Mouse (Mus musculus) hindbrain, embryonic 15.5 days (tissue): ENCODE measurements at regions not wholly inside any gene's neighbourhood (a gene's known extent, or its start where the extent isn't known, plus 50 kb on each side); places are given as distances from the start of the nearest gene placed in this dataset.

ENCODE experiments used
- ATAC-seq: fragments of 200-750 bp; cut with Nextera tagmentation; 2 replicates; pipeline ENCODE4 v1.8.0; 2017; ENCODE audit warnings: low read depth, moderate number of reproducible peaks, moderate TSS enrichment; ENCODE audit not compliant: low FRiP score
- H3K27ac ChIP-seq: fragments of 300-500 bp; sonication (generic); replicated peaks from 2 replicates; pipeline ENCODE4 v1.5.1; 2015; ENCODE audit warnings: mild to moderate bottlenecking, inconsistent platforms
- H3K27me3 ChIP-seq: fragments of 300-500 bp; sonication (generic); 2 replicates; pipeline ENCODE4 v1.6.1; 2015; ENCODE audit warnings: control low read depth, inconsistent platforms
- H3K36me3 ChIP-seq: fragments of 300-500 bp; sonication (generic); 2 replicates; pipeline ENCODE4 v1.6.1; 2015; ENCODE audit warnings: control low read depth, inconsistent platforms
- H3K4me1 ChIP-seq: fragments of 300-500 bp; sonication (generic); replicated peaks from 2 replicates; pipeline ENCODE4 v1.6.1; 2015; ENCODE audit warnings: control low read depth, inconsistent platforms
- H3K4me2 ChIP-seq: fragments of 300-500 bp; sonication (generic); 2 replicates; pipeline ENCODE4 v1.6.1; 2015; ENCODE audit warnings: moderate library complexity, mild to moderate bottlenecking, inconsistent platforms
- H3K4me3 ChIP-seq: fragments of 300-500 bp; sonication (generic); 2 replicates; pipeline ENCODE4 v1.5.1; 2015; ENCODE audit warnings: mild to moderate bottlenecking, inconsistent platforms
- H3K9ac ChIP-seq: fragments of 300-500 bp; sonication (generic); 2 replicates; pipeline ENCODE4 v1.6.1; 2015; ENCODE audit warnings: inconsistent platforms
- H3K9me3 ChIP-seq: fragments of 300-500 bp; sonication (generic); 2 replicates; pipeline ENCODE4 v1.6.1; 2016; ENCODE audit warnings: control low read depth, inconsistent platforms
- WGBS: fragments of 180-500 bp; shearing (Covaris S2); methylation state at CpG from one replicate; pipeline ENCODE4 v1.1.7; 2015; 5-methylcytosine and 5-hydroxymethylcytosine counted together

DNA sequence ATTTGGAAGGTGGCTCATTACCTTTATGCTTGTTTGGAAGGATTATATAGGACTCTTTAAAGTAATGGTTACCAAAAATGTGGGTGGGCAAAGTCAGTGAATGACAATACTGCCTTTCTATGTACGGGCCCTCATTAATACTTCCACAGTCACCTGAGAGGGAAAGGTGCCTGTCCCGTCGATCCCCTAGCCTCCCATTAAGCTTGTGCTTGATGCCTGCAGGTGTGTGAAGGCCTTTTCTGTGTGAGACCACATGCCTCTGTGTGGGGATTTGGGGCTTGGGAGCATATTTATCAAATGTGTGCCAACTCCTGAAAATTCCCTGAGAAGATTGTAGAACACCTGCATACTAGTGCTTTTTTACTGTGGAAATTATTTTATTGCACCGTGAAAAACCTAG lies 377.4 kb upstream of the Fam92a start:
- no peaks in the 10 kb centered on the region for H3K27me3 ChIP-seq
- H3K27ac ChIP-seq: no peak overlapping the region
- H3K4me1 ChIP-seq: no peaks in the 10 kb centered on the region
- H3K4me2 ChIP-seq: no peak overlapping the region
- no peaks in the 10 kb centered on the region for H3K9me3 ChIP-seq
- no peak for ATAC-seq
- H3K4me3 ChIP-seq: no peak overlapping the region
- H3K9ac ChIP-seq: no peak overlapping the region
- WGBS: 92% methylated on average over 4 of the region's 4 CpGs
- no peaks in the 10 kb centered on the region for H3K36me3 ChIP-seq

GRCm38 (mm10) chr4:12543906-12544305 lies 372.1 kb upstream of the Fam92a start:
- WGBS: 57% methylated on average over 2 of the region's 2 CpGs
- H3K4me1 ChIP-seq: peaks cover 4% of the 10 kb centered on the region
- H3K9me3 ChIP-seq: no peaks in the 10 kb centered on the region
- no peak overlapping the region for H3K4me2 ChIP-seq
- ATAC-seq: no peak
- no peaks in the 10 kb centered on the region for H3K27me3 ChIP-seq
- no peaks in the 10 kb centered on the region for H3K36me3 ChIP-seq
- H3K4me3 ChIP-seq: no peak overlapping the region
- H3K9ac ChIP-seq: no peak overlapping the region
- H3K27ac ChIP-seq: no peak overlapping the region

- 89% methylated on average over 1 of the region's 1 CpGs for WGBS
- H3K27ac ChIP-seq: no peak overlapping the region
Measured at GRCm38 (mm10) chr4:12541508-12541907, 369.7 kb upstream of the Fam92a start.

GRCm38 (mm10) chr4:12539184-12539791 lies 367.5 kb upstream of the Fam92a start:
- WGBS: 21% methylated on average over 4 of the region's 4 CpGs
- peak; percentile 74 for ATAC-seq
- H3K36me3 ChIP-seq: no peaks in the 10 kb centered on the region
- peak overlapping the region; percentile 13; the same call in 1 of the 2 replicates for H3K4me3 ChIP-seq
- peaks cover 13% of the 10 kb centered on the region for H3K4me1 ChIP-seq
- no peaks in the 10 kb centered on the region for H3K9me3 ChIP-seq
- peak overlapping the region; percentile 51 for H3K4me2 ChIP-seq
- peak overlapping the region; percentile 15; the same call in 1 of the 2 replicates for H3K9ac ChIP-seq
- H3K27ac ChIP-seq: peak overlapping the region; percentile 82
- H3K27me3 ChIP-seq: no peaks in the 10 kb centered on the region

More at GRCm38 (mm10) chr4:12541508-12541907, 369.7 kb upstream of the Fam92a start:
- H3K4me2 ChIP-seq: no peak overlapping the region
- H3K4me3 ChIP-seq: no peak overlapping the region
- H3K9ac ChIP-seq: no peak overlapping the region
- ATAC-seq: no peak
- H3K9me3 ChIP-seq: no peaks in the 10 kb centered on the region
- no peaks in the 10 kb centered on the region for H3K27me3 ChIP-seq
- peaks cover 10% of the 10 kb centered on the region for H3K4me1 ChIP-seq
- H3K36me3 ChIP-seq: no peaks in the 10 kb centered on the region

DNA sequence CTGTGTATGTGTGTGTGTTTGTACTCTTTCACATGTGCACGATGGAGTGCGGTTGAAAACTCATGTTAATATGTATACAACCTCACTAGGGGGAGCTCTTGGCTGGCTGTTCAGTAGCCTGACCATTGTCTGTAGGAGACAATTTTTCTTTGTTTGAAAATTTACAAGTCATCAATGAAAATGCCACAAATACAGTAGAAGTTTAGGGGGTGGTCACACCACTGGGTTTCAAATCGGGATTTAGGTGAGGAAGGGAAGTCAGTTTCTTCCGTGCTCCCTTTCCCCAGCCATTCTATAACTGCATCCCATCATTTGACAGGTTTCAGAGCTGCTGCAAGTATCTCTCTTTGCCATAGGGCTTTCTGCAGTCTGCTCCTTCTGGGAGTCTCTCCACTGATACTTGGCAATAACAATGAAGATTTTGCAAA lies 366.9 kb upstream of the Fam92a start:
- Histone ChIP-seq H3K4me3 (peak overlapping the region; percentile 13; the same call in 1 of the 2 replicates), H3K9me3 (no peaks in the 10 kb centered on the region), H3K27me3 (no peaks in the 10 kb centered on the region), H3K27ac (peak overlapping the region; percentile 82), H3K4me1 (peaks cover 16% of the 10 kb centered on the region), H3K4me2 (peak overlapping the region; percentile 51), H3K36me3 (no peaks in the 10 kb centered on the region), H3K9ac (peak overlapping the region; percentile 15; the same call in 1 of the 2 replicates)
- peak; percentile 86 for ATAC-seq
- WGBS: 5% methylated on average over 4 of the region's 4 CpGs

DNA sequence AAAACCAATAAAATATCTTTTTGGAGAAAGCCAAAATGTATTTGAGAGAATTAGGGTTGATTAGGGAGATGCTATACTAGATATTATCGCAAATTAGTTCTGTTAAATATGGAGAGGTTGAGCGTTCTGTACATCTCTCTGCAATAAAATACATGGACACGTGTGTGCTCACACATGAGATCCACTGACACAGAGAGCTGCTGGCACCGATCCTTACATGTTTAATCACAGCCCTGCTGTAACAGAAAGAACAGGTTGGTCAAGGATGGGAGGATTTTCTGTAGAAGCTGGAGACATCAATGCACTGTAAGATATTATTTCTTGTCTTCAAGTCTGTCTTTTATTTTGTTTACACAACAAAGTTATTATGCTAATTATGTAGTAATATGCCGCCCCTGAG lies 366.2 kb upstream of the Fam92a start:
- no peaks in the 10 kb centered on the region for H3K27me3 ChIP-seq
- no peak overlapping the region for H3K4me2 ChIP-seq
- WGBS: 45% methylated on average over 5 of the region's 5 CpGs
- H3K4me3 ChIP-seq: no peak overlapping the region
- peak overlapping the region; percentile 59 for H3K27ac ChIP-seq
- ATAC-seq: no peak
- peaks cover 16% of the 10 kb centered on the region for H3K4me1 ChIP-seq
- H3K36me3 ChIP-seq: no peaks in the 10 kb centered on the region
- H3K9ac ChIP-seq: no peak overlapping the region
- no peaks in the 10 kb centered on the region for H3K9me3 ChIP-seq

DNA sequence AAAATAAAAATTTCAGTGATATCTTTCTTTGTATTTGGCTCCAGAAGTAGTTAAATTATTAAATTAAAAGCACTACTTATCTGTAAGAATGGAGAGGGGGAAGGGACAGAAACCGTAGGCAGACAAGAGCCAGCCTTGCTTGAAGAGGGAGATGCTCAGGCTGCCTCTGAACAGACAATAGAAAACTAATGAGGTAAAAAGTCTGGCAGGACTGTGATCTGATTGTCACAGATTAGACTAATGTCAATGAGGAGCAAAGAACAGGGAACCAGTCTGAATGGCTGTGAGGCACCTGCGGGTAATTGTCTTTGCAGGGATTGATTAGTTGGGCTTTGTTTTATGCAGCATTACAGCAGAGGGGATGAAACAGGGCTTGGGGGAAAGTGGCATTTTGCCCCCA lies 362.3 kb upstream of the Fam92a start:
- no peak overlapping the region for H3K4me2 ChIP-seq
- no peak overlapping the region for H3K9ac ChIP-seq

DNA sequence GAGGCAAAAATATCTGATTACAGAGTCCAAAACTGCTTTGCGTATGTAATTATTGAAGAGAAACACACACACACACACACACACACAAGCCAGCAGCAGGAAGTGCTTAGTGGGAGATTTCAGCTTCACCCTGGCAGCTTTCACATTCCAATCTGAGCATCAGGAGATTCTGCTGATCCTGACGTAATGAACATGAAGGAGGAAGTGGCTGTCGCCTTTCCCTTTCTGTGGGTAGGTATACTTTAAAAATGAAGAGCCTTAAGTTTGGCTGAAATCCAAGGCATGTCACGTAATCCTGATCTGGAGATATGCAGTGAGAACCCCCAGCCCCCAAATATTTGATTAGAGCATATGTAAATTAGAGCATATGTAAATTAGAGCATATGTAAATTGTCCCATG lies 361.1 kb upstream of the Fam92a start:
- no peak for ATAC-seq
- no peaks in the 10 kb centered on the region for H3K36me3 ChIP-seq
- WGBS: 49% methylated on average over 4 of the region's 4 CpGs
- H3K9me3 ChIP-seq: no peaks in the 10 kb centered on the region
- no peak overlapping the region for H3K4me3 ChIP-seq
- peaks cover 6% of the 10 kb centered on the region for H3K4me1 ChIP-seq
- no peak overlapping the region for H3K27ac ChIP-seq
- H3K27me3 ChIP-seq: no peaks in the 10 kb centered on the region
- H3K4me2 ChIP-seq: no peak overlapping the region
- no peak overlapping the region for H3K9ac ChIP-seq

More for the DNA sequence above, 362.3 kb upstream of the Fam92a start:
- Histone ChIP-seq H3K36me3 (no peaks in the 10 kb centered on the region), H3K4me3 (no peak overlapping the region), H3K27me3 (no peaks in the 10 kb centered on the region), H3K4me1 (peaks cover 15% of the 10 kb centered on the region), H3K27ac (no peak overlapping the region), H3K9me3 (no peaks in the 10 kb centered on the region)
- no peak for ATAC-seq
- WGBS: 11% methylated on average over 2 of the region's 2 CpGs

DNA sequence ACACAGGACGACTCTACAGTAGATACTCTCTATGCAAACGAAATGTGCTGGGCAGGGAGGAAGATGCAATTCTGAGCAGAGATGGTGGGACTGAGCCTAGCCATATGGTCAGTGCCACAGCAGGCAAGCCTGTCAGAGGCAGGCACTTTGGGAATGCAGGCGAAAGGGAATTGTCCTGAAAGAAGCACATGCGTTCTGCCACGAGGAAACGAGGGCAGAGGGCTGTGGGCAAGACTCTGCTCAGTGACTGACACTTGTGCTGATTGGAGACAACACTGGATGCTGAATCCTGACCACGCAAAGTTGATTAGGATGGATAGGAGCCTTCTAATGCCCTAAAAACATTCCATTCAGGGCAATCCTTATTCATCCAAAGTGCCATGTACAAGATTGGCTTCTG lies 350.5 kb upstream of the Fam92a start:
- H3K4me1 ChIP-seq: peaks cover 5% of the 10 kb centered on the region; the same call in 1 of the 2 replicates
- H3K27me3 ChIP-seq: no peaks in the 10 kb centered on the region
- H3K9me3 ChIP-seq: no peaks in the 10 kb centered on the region
- H3K4me2 ChIP-seq: no peak overlapping the region
- H3K9ac ChIP-seq: no peak overlapping the region
- H3K27ac ChIP-seq: no peak overlapping the region
- ATAC-seq: no peak; the same call in 1 of the 2 replicates
- no peak overlapping the region for H3K4me3 ChIP-seq
- no peaks in the 10 kb centered on the region for H3K36me3 ChIP-seq
- 51% methylated on average over 7 of the region's 7 CpGs for WGBS

DNA sequence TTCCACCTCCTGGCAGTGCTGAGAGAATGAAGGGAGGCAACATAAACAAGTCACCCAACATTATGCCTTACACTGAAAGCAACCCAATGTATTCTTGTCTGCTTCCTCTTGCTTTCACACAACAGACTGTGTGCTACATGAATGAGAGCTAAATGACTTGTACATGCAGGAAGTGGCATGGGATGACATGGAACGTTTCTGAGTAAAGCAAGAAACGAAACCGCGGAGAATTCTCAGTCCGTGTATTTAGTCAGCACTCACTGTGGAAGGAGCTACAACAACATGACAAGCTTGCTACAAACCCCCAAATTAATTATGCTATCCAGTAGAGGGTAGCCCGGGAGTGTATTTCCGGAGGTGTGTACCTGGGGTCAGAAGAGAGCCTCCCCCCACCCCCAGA lies 349.4 kb upstream of the Fam92a start:
- Histone ChIP-seq H3K9me3 (no peaks in the 10 kb centered on the region), H3K27me3 (no peaks in the 10 kb centered on the region), H3K27ac (no peak overlapping the region), H3K4me1 (peaks cover 5% of the 10 kb centered on the region; the same call in 1 of the 2 replicates), H3K4me2 (no peak overlapping the region), H3K36me3 (no peaks in the 10 kb centered on the region), H3K4me3 (no peak overlapping the region), H3K9ac (no peak overlapping the region)
- ATAC-seq: no peak
- 92% methylated on average over 7 of the region's 7 CpGs for WGBS

- H3K36me3 ChIP-seq: no peaks in the 10 kb centered on the region
- H3K4me3 ChIP-seq: no peak overlapping the region
- no peak overlapping the region for H3K4me2 ChIP-seq
- no peaks in the 10 kb centered on the region for H3K9me3 ChIP-seq
- peak; percentile 56; the same call in 1 of the 2 replicates for ATAC-seq
- H3K9ac ChIP-seq: no peak overlapping the region
- no peaks in the 10 kb centered on the region for H3K4me1 ChIP-seq
- 0 out of 2 replicates have a peak overlapping the region, but pooled peaks have one; percentile 14 for H3K27ac ChIP-seq
- 74% methylated on average over 10 of the region's 10 CpGs for WGBS
- H3K27me3 ChIP-seq: no peaks in the 10 kb centered on the region
Measured at GRCm38 (mm10) chr4:12516497-12516896, 344.7 kb upstream of the Fam92a start.

GRCm38 (mm10) chr4:12511656-12512385 lies 340.0 kb upstream of the Fam92a start:
- 57% methylated on average over 10 of the region's 10 CpGs for WGBS
- Histone ChIP-seq H3K9me3 (no peaks in the 10 kb centered on the region), H3K9ac (no peak overlapping the region), H3K27me3 (no peaks in the 10 kb centered on the region), H3K27ac (no peak overlapping the region), H3K4me2 (no peak overlapping the region), H3K36me3 (no peaks in the 10 kb centered on the region), H3K4me3 (no peak overlapping the region), H3K4me1 (peaks cover 11% of the 10 kb centered on the region)
- ATAC-seq: 0 out of 2 replicates have a peak, but pooled peaks have one; percentile 50
